Mouse (Mus musculus): ENCODE data around the gene Tnrc6b.
"Not testable (repeated sequence)": the region's sequence is repeated elsewhere in the genome, so short reads cannot be mapped to it uniquely, and the experiment has no call there.

The Tnrc6b gene

GRCm38 (mm10) chr15:80701481-80702257, 9.4 kb upstream of the Tnrc6b start:
- no peak for DNase-seq (ENCODE audit: low read depth)

GRCm38 (mm10) chr15:80702910-80703309, 8.2 kb upstream of the Tnrc6b start:
- no peak for DNase-seq (ENCODE audit: low read depth)

DNA sequence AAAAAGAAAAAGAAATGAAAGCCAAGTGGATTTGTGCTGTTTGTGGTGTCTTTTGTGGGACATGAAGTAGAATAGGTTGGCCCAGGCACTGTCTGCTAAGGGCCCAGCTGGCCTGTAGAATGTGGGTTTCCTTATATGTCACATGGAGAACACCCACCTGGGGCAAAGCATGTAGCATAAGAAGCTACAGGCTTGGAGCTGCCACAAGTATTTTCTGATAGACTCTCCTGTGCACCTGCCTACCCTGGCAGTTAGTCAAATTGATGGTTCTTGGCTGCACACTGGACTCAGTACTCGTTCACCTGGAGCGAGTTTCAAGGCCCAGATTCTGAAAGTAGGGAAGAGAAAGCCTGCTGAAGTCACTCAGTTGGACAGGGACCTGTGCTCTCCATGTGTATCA, 7.6 kb upstream of the Tnrc6b start:
- no peak for DNase-seq (ENCODE audit: low read depth)

DNA sequence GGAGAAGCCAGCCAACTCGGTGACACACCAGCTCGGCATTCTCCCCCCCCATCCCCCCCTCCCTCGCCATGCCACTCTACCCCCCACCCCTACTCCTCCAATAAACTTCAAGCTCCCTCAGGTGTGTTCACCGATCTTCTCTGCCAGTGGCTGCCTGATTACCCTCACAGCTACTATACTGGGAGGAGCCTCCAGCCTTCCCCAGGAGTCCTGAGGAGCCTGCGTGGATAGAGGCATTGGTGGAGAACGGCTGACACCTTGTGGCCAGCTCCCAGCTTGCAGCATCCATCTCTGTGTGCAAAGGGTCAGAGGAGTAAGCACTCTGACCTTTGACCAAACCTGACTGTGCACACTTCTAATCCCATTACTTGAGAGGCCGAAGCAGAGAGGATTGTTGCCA, 6.8 kb upstream of the Tnrc6b start:
- DNase-seq (ENCODE audit: low read depth), result peak; percentile 90

DNA sequence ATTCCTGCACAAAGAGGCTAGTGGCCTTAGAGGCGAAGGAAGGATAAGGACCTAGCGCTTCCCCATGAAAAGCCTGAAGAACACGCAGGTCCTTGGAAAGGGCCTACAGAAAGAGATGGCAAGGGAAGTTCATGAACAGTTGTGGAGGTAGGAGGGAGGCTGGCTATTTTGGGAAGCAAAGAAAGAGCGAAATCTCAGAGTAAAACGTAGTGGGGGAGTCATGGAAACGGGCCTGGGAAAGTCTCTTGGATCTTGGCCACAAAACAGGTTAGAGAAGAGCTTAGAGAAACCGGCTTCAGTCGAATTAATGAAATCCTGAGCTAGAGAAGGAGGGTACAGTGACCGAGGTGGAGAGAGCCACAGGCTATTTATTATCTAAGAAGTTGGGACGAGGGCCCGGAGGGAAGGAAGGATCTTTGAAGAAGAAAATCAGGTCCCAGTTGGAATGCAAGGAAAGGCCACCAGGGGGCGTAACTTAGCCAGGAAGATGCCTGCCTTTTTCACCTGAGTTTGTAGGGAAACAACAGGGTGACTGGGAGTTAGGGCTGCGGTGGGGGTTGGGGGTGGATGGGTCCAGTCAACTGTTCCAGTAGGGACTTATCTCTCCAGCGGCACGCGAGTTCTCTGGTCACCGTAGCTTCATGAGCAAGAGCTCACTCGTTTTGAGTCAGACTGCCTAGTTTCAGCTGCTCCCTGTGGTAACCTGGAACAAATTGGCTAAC, 5.1 kb upstream of the Tnrc6b start:
- DNase-seq (ENCODE audit: low read depth), result peak; percentile 89

GRCm38 (mm10) chr15:80706596-80706995, 4.5 kb upstream of the Tnrc6b start:
- no peak for DNase-seq (ENCODE audit: low read depth)

DNA sequence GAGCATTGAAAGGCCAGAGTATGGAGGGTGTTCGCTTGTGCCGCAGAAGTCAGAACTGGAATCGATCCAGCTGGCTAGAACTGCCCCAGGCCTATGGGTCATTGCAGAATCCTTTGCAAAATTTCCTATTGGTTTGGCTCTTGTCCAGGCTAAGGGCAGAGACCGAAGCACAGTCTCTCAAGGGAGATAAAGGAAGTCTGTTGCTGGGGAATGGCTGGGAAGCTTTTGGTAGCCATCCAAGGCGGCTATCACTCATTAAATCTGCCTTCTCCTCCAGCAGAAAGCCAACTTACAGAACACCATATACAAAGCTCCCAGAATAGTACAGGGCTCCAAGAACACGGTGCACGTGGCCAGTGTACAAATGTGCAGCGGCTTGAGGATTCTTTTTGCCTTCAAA, 4.0 kb upstream of the Tnrc6b start:
- DNase-seq (ENCODE audit: low read depth), result no peak

DNA sequence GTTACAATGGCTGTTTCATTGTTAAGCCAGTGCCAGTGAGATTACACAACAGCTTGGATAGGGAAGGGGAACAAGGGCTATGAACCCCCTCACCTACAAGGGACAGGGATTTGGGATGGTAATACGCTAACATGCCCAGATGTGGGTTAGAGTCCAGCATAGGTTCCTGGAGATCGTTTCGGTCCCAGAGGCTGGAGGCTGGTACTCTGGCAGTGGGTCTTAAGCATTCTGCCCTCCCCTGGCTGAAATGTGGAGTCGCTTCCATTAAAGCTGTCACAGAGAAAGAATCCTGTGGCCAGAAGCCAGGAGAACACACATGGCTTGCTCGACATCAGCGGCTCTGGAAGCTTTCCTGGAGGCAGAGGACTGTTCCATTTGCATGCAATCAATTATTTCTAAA, 1.5 kb upstream of the Tnrc6b start:
- DNase-seq (ENCODE audit: low read depth), result no peak

DNA sequence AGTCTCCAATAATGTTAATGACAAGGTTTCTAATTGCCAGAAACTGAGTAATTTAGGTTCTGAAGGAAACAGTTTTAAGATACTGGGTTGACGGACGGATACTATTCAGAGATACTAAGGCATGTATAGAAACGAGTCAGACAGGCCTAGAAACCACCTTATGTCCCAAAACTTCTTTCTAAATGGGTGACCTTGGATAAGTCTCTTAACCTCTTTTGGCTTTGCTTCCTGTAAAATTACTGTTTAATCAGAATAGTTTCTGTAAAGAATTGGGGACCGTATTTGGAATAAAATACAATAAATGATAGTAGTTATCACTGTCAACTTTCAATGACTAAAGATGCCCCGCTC, 881 bp upstream of the Tnrc6b start:
- DNase-seq (ENCODE audit: low read depth), result no peak

DNA sequence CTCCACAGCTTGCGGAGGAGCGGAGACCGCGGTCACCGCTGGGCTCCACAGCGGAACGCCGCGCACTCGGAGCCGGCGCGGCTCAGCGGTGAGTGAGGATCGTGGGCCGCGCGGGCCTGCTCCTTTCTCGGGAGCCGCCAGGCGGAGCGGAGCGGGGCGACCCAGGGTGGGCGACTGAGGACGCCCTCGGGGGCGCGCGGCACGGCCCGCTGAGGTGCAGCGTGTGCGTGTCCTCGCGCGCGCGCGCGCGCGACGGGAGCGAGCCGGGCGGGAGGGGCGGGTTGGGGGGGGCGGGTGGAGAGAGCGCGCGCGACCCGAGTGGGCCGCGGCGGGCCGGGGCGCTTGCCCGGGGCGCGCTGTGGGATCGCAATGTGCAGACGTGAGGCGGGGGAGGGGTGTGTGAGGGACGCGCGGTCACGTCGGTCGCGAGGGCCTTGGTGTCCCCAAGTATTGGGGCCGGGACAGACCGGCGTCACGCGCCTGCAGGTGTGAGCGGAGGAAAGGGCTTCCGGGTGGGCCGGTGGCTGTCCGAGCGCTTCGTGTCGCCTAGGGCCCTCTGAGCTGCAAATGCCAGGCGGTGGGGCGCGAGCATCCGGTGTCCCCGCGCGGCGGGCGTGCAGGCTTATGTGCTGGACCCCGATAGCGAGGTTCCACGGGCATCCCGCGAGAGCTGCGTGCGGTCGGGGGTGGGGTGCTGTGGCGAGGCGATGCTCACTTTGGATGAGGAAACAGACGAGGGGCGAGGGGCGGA, 463 bp downstream of the Tnrc6b start:
- peak; percentile 78 for DNase-seq (ENCODE audit: low read depth)

DNA sequence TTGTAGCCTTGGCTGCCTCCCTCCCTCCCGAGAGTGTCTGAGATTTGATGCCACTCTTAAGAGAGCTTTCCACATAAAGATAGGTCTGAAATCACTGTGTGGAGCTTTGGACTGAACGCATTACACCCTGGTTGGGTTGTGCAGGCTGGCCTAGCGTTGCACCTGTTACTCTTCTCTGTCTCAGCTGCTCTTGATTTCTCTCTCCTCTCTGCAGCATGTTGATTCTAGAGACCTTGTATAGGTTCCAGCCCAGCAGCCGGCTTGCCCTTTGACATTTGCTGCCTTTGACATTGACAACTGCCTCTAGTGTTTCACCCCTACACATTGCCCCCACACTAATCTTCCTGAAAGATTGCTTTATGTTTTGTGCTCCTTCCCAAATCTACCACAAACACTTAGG, 3.2 kb downstream of the Tnrc6b start:
- no peak for DNase-seq (ENCODE audit: low read depth)

GRCm38 (mm10) chr15:80716631-80717135, 5.6 kb downstream of the Tnrc6b start:
- DNase-seq (ENCODE audit: low read depth), result no peak

- no peak for DNase-seq (ENCODE audit: low read depth)
Observed at GRCm38 (mm10) chr15:80717431-80717830, 6.3 kb downstream of the Tnrc6b start.

GRCm38 (mm10) chr15:80720249-80720648, 9.1 kb downstream of the Tnrc6b start:
- DNase-seq (ENCODE audit: low read depth), result no peak

DNA sequence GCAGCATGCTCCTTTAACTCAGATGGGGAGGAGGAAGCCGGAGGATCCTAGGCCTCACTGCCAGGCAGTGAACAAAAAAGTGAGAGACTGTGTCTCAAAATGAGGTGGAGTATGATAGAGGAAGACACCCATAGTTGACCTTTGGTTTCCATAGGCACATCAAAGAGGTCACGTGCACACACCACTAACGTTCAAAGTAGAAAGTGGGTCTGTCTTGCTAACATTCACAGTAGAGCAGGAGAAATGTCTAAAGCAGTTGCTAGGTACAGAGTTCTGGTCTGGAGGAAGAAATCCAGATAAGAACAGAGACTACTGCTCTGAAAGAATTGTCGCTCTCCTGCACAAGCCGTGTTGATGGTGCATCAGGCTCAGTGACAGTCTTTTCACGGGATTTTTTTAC, 10.7 kb downstream of the Tnrc6b start:
- DNase-seq (ENCODE audit: low read depth), result peak; percentile 49

DNA sequence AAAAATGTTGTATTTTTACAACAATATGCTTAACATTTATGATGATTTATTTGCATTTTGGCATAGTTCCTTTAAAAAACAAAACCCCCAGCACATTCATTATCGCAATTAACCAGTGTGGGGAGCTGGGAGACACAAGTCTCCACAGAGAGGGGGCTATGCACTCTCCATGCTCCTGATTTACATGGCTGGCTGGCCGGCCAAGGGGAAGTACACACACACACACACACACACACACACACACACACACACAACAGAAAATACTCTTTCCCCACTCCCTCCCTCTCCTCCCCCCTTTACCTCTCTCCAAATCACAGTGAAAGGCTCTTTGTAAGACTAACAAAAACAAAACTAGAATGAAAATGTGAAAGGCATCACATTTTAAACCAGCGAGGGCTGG, 11.3 kb downstream of the Tnrc6b start:
- DNase-seq (ENCODE audit: low read depth), result no peak

- no peak for DNase-seq (ENCODE audit: low read depth)
Observed at GRCm38 (mm10) chr15:80729477-80729876, 18.4 kb downstream of the Tnrc6b start.

- no peak for DNase-seq (ENCODE audit: low read depth)
Observed at GRCm38 (mm10) chr15:80731043-80731442, 19.9 kb downstream of the Tnrc6b start.

GRCm38 (mm10) chr15:80731511-80731910, 20.4 kb downstream of the Tnrc6b start:
- DNase-seq (ENCODE audit: low read depth), result no peak

DNA sequence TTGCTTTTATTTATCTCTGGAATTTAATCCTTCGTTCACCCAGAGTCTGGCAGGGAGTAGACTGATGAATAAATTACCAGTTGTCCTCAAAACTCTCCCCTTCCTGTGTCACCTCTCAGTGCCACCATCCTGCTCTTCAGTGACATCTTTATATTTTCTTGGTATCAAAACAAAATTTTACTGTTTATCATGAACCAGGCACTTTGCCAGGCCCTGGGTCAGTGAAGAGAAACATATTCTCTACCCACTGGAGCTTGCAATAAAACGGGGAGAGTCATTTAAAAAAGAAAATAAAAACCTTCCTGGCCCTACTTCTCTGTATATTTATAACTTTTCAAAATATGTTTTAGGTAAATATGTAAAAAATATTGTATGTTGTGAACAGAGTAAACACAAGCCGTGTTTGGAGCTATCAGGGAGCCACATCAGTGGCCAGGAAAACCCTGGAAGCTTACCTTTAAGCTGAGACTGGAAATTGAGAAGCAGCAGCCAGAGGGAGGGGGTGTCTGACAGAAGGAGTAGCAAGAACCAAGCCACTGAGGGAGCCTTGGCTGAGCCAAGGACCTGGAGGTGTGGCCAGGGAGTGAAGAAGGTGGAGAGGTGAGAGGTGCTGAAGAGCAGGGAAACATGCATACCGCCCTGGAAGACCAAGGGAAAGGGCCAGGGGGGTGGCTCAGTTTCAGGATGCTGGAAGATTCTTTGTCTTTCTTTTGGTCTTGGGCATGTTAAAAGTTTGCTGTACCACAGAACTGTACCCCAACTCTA, 21.3 kb downstream of the Tnrc6b start:
- no peak for DNase-seq (ENCODE audit: low read depth)

- peak; percentile 89 for DNase-seq (ENCODE audit: low read depth)
Observed at GRCm38 (mm10) chr15:80735300-80735699, 24.2 kb downstream of the Tnrc6b start.

DNA sequence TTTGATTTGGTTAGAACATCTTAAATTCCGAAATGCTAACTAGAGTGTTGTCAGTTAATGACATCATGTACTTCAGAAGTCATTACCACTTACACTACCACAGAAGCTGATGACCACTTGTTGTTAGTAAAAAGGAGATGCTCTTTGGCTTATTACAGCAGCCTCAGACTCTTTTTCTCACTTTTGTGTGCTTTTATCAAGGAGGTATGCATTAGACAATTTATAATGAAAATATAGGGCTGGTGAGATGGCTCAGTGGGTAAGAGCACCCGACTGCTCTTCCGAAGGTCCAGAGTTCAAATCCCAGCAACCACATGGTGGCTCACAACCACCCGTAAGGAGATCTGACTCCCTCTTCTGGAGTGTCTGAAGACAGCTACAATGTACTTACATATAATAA, 24.6 kb downstream of the Tnrc6b start:
- DNase-seq (ENCODE audit: low read depth), result not testable (repeated sequence)
